Mouse (Mus musculus) erythroblast, embryonic 14.5 days (primary cell): ENCODE measurements around the gene Gm2a.

Experiments used
- GATA1 ChIP-seq: IDR thresholded peaks from 2 replicates; pipeline ENCODE4 v1.6.1; 2012; ENCODE audit warnings: low read length, inconsistent platforms, mixed read lengths
- TAL1 ChIP-seq: IDR thresholded peaks from 3 replicates; pipeline ENCODE4 v1.6.1; 2012; ENCODE audit warnings: low read length, inconsistent platforms, mixed read lengths

- TF ChIP-seq GATA1 (no peak), TAL1 (no peak)
These were observed 25.4 kb upstream of the Gm2a start for GRCm38 (mm10) chr11:55072467-55072866.
